Mouse (Mus musculus): Measurements from ENCODE around the gene Cbln4. TPM values are rescaled to one million over a fixed set of nuclear protein-coding genes. Genes with fewer than 3 reads are reported as not detected.

The Cbln4 gene
- polyA plus RNA-seq (2016; fragmentation: Nextera tagmentation; extraction: Ambion mirVana) = 0.53 and 0.67 TPM in 2 replicates

DNA sequence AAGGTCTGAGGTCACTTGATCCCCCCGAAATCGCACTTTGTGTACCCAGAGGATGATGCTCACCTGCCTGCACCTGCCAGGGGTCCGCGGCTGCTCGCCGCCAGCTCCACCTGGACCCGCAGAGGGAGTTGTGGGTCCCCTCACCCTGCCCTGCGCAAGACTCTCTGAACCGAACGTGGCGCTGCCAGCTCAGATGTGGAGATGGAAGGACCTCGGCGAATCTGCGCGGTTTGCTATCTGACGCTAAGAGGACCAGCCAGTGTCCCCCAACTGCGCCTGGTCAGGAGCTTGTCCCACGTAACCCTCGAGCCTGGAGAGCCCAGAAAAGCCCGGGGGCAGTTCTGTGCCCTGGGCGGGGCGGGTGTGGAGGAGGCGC is at the start of gene Cbln4:
Cbln4 (minus strand) TSS at position 232 of the 376 bp plus-strand sequence.
- peak; percentile 35 for DNase-seq (ENCODE audit: low spot score)
- H3K4me3 ChIP-seq = peak within 1 kb of the TSS; percentile 56
- no peak within 1 kb of the TSS for H3K27ac ChIP-seq (replicated peaks)
- H3K27me3 ChIP-seq (ENCODE audit: low read depth, poor library complexity, severe bottlenecking) = peaks cover 62% of the 10 kb centered on the region
- WGBS = under 1% methylated on average over 23 of the region's 23 CpGs
- no peaks in the 10 kb centered on the region for H3K9me3 ChIP-seq (replicated peaks)
- peaks cover 40% of the 10 kb centered on the region for H3K4me1 ChIP-seq
- no peaks in the 10 kb centered on the region for H3K36me3 ChIP-seq

DNA sequence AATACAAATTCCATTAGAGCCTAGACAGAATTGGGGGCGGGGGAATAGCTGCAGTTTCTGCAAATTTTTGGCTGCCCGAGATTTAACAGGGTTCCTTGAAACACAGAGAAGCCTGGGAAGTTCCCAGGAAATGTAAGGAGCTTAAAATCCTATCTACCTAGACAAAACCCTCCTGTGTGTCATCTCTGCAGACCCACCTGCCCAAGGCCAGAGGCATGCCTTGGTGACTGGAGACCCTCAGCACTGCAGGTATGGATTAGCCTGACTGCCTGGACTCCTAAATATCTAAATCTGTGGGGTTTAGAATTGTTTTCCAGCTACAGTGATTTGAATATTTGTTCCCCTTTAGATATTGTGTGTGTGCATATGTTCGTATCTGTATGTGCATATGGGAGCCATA is 35.3 kb upstream of the Cbln4 start:
- no peaks in the 10 kb centered on the region for H3K9me3 ChIP-seq (replicated peaks)
- H3K36me3 ChIP-seq = no peaks in the 10 kb centered on the region
- no peak overlapping the region for H3K27ac ChIP-seq (replicated peaks)
- no peak for DNase-seq (ENCODE audit: low spot score)
- 87% methylated on average over 3 of the region's 3 CpGs for WGBS
- H3K27me3 ChIP-seq (ENCODE audit: low read depth, poor library complexity, severe bottlenecking) = no peaks in the 10 kb centered on the region
- H3K4me3 ChIP-seq = no peak overlapping the region
- H3K4me1 ChIP-seq = peaks cover 3% of the 10 kb centered on the region; the same call in 1 of the 2 replicates

DNA sequence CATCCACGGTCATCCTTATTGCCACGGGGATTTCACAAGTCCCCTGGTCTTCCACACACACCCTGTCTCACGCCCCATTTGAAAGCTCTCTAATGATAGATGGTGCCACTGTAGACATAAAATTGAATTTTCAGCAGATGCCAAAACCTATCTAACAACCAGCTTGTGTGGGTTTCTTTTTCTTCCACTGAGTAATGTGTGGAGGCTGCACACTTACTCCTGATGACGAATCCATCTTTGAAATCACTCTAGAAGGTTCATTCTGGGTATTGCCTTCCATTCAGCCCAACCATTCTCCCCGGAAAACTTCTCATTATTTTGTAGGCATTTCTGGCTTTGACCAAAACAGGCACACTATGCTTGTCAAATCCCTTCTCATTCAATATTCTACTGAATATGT is 33.0 kb upstream of the Cbln4 start:
- no peak for DNase-seq (ENCODE audit: low spot score)
- Histone ChIP-seq H3K4me3 (no peak overlapping the region), H3K4me1 (peaks cover 3% of the 10 kb centered on the region; the same call in 1 of the 2 replicates), H3K9me3 (replicated peaks) (no peaks in the 10 kb centered on the region), H3K27me3 (ENCODE audit: low read depth, poor library complexity, severe bottlenecking) (no peaks in the 10 kb centered on the region), H3K27ac (replicated peaks) (no peak overlapping the region), H3K36me3 (no peaks in the 10 kb centered on the region)
- 91% methylated on average over 5 of the region's 5 CpGs for WGBS

DNA sequence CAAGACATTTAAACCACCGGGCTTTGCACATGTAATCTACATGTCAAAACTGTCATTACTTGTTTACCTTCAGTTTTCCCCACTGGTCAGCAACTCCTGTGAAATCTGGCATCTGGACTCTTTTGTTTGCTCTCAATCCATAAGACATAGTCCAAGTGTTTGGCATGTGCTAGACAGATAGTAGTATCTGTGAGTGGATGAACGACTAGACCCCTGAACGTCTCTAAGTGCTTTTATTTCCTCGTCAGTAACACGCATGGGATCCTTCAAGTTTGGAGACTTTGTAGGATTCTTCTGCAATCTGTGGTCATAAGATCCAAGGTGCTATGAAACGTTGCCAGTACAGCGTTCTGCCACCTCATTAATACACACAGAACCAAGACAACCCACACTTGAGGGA is 19.6 kb upstream of the Cbln4 start:
- WGBS = 96% methylated on average over 7 of the region's 7 CpGs
- Histone ChIP-seq H3K4me3 (no peak overlapping the region), H3K9me3 (replicated peaks) (peaks cover 9% of the 10 kb centered on the region; the same call in 1 of the 2 replicates), H3K36me3 (no peaks in the 10 kb centered on the region), H3K4me1 (peaks cover 11% of the 10 kb centered on the region), H3K27me3 (ENCODE audit: low read depth, poor library complexity, severe bottlenecking) (no peaks in the 10 kb centered on the region), H3K27ac (replicated peaks) (no peak overlapping the region)
- DNase-seq (ENCODE audit: low spot score) = no peak

DNA sequence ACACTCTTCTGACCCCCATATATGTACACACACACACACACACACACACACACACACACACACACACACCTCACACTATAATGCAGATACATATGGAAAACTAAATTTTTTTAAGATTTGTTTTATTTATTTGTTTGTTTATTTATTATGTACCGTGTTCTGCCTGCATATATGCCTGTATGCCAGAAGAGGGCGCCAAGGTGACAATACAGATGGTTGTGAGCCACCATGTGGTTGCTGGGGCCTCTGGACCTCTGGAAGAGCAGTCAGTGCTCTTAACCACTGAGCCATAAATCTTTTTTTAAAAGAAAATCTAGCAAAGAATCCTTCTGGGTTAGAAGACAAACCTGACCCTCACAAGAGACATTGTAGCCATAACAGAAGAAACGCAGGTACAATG is 16.5 kb upstream of the Cbln4 start:
- 65% methylated on average over 3 of the region's 3 CpGs for WGBS
- Histone ChIP-seq H3K27ac (replicated peaks) (no peak overlapping the region), H3K27me3 (ENCODE audit: low read depth, poor library complexity, severe bottlenecking) (no peaks in the 10 kb centered on the region), H3K4me1 (peaks cover 11% of the 10 kb centered on the region), H3K36me3 (no peaks in the 10 kb centered on the region), H3K9me3 (replicated peaks) (no peaks in the 10 kb centered on the region), H3K4me3 (no peak overlapping the region)
- DNase-seq (ENCODE audit: low spot score) = no peak

DNA sequence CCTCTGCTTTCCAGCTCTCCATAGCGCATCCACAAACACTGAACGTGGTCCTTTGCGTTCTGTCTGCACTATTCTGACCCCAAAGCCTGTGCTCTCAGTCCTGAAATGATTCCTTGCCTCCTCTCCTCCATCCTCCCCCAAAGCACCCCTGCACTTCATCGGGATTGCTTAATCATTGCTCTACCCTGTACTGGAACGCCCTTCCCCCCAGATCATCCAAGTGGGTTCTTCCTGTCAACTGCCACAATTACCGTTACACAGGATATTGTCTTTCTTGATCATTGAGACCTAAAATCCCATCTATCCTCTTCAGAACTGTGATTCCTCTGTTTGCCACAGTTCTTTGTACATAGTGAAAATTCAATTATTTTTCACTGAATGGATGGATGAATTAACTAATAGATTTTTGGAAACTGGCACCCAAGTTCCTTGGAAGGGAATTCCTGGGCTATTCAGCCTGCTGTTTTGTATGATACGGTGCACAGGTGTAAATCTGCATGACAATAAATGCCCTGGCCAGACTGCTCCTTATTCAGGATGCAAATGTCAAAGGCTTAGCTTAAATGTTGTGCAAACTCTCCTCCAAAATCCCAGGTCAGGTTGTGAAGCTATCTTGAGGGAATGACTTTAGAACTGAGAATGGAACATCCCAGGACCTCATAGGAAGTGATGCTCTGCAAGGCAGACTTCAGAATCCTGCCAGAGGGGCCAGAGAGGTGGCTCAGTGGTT is 15.8 kb upstream of the Cbln4 start:
- peaks cover 11% of the 10 kb centered on the region for H3K4me1 ChIP-seq
- H3K9me3 ChIP-seq (replicated peaks) = no peaks in the 10 kb centered on the region
- no peak overlapping the region for H3K4me3 ChIP-seq
- H3K36me3 ChIP-seq = no peaks in the 10 kb centered on the region
- no peak for DNase-seq (ENCODE audit: low spot score)
- WGBS = 70% methylated on average over 7 of the region's 7 CpGs
- no peak overlapping the region for H3K27ac ChIP-seq (replicated peaks)
- no peaks in the 10 kb centered on the region for H3K27me3 ChIP-seq (ENCODE audit: low read depth, poor library complexity, severe bottlenecking)

DNA sequence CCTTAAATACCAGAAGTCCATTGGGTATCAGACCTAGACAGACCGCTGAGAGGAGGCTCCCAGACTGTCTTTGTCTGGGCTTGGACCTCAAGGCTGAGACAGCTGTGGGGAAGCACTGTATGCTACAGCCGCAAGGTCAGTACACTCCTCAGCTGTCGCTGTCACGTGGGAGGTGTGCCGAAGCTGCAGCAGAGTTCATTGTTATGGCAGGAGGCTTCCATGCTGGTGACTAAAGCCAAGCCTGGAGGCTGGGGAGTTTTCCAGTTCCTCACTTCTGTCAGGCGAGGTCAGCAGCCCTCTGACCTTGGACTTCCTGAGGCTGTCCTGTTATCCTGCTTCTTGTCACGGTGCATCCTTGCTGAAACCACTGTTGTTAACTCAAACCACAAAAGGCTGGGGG is 2.7 kb upstream of the Cbln4 start:
- H3K4me1 ChIP-seq = peaks cover 34% of the 10 kb centered on the region
- no peak overlapping the region for H3K4me3 ChIP-seq
- peaks cover 42% of the 10 kb centered on the region for H3K27me3 ChIP-seq (ENCODE audit: low read depth, poor library complexity, severe bottlenecking)
- H3K36me3 ChIP-seq = no peaks in the 10 kb centered on the region
- DNase-seq (ENCODE audit: low spot score) = no peak
- H3K27ac ChIP-seq (replicated peaks) = no peak overlapping the region
- WGBS = 59% methylated on average over 7 of the region's 7 CpGs
- H3K9me3 ChIP-seq (replicated peaks) = no peaks in the 10 kb centered on the region

DNA sequence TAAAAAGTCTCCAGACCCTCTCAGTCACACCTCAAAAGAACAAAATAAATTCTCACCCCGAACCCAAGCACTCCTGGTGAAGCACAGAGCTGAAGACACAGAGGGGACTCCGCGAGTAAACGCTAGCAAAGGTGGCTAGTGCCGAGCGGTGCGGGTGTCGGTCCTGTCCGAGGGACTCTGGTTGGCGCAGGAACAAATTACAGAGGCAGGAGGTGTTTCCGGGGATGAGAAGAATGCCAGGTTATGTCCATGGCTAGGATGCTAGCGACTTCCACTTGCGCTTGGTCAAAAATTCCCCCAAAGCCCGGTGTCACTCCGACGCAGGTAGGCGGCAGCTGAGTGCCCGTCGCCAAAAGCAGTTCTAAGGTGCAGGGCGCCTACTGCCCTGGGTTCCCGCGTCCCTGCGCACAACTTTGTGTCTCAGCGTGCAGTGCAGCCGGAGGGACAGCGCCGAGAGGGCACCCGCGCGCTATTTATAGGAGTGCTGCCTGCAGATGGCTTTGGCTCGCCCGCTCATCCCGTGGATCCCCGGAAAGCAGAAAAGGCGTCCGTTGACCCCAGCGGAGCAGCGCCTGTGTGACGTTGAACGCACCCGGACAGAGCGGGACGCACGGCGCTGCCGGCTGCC is 545 bp downstream of the Cbln4 start:
- Histone ChIP-seq H3K4me1 (peaks cover 40% of the 10 kb centered on the region), H3K36me3 (no peaks in the 10 kb centered on the region), H3K4me3 (peak overlapping the region; percentile 56), H3K9me3 (replicated peaks) (no peaks in the 10 kb centered on the region), H3K27ac (replicated peaks) (no peak overlapping the region), H3K27me3 (ENCODE audit: low read depth, poor library complexity, severe bottlenecking) (peaks cover 62% of the 10 kb centered on the region)
- no peak for DNase-seq (ENCODE audit: low spot score)
- WGBS = under 1% methylated on average over 46 of the region's 46 CpGs

DNA sequence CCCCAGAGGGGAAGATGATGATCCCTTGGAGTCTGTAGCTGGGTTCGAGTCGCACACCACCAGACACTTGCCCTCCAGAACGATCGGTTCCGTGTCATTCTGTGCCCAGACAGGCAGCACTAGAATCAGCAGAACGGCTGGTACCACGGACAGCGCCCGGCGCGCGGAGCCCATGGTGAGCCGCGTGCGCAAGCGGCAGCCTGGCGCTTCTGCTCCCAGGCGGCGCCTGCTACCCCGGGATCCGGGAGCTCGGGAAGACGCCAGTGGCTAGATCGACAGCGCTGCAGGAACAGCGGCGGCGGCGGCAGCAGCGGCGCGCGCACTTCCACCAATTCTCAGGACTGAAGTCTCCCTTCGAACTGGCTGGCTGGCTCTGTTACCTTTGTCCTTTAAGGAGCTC is 1.1 kb downstream of the Cbln4 start:
- under 1% methylated on average over 34 of the region's 34 CpGs for WGBS
- Histone ChIP-seq H3K9me3 (replicated peaks) (no peaks in the 10 kb centered on the region), H3K27ac (replicated peaks) (no peak overlapping the region), H3K4me1 (peaks cover 40% of the 10 kb centered on the region), H3K36me3 (no peaks in the 10 kb centered on the region), H3K4me3 (peak overlapping the region; percentile 56), H3K27me3 (ENCODE audit: low read depth, poor library complexity, severe bottlenecking) (peaks cover 62% of the 10 kb centered on the region)
- peak; percentile 81 for DNase-seq (ENCODE audit: low spot score)

DNA sequence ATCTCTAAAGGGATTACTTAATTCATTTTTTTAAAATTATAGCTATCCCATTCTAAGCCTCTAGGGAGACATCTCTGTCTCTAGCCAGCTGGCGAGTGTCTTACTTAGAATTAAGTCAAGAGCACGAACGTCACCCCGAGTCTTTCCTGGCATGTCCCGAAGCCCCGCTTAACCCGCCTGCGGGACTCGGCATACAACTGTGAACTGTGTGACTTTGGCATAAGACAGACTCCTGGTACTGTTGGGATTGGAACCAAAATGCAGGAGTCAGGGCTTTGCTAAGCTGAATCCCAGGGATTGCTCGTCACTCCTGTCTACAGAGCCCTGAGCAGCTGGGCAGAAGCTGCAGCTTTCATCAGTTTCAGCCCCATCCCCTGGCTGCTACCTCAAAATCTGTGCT is 2.4 kb downstream of the Cbln4 start:
- no peak for DNase-seq (ENCODE audit: low spot score)
- Histone ChIP-seq H3K27ac (replicated peaks) (no peak overlapping the region), H3K9me3 (replicated peaks) (no peaks in the 10 kb centered on the region), H3K4me3 (no peak overlapping the region), H3K4me1 (peaks cover 35% of the 10 kb centered on the region), H3K36me3 (no peaks in the 10 kb centered on the region), H3K27me3 (ENCODE audit: low read depth, poor library complexity, severe bottlenecking) (peaks cover 62% of the 10 kb centered on the region)
- 63% methylated on average over 10 of the region's 10 CpGs for WGBS

DNA sequence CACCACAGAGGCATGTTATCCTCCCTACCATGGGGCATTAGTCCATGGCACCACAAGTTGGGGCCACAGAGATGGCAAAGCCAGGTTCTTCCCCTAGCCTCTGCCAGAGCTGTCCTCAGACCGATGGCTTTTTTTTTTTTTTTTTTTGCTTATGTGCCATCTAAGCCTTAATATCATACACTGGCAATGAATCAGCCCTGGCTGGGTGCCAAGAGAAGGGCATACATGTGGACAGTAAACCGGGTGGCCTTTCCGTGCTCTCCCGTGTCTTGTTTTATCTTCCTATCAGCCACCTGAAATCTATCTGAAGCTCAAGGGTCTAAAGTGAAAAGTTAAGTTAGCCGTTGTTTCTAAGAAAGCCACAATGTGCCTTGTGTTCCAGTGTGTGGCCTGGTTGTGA is 3.7 kb downstream of the Cbln4 start:
- H3K4me3 ChIP-seq = no peak overlapping the region
- 92% methylated on average over 5 of the region's 5 CpGs for WGBS
- DNase-seq (ENCODE audit: low spot score) = no peak
- H3K4me1 ChIP-seq = peaks cover 34% of the 10 kb centered on the region
- no peaks in the 10 kb centered on the region for H3K36me3 ChIP-seq
- peaks cover 56% of the 10 kb centered on the region for H3K27me3 ChIP-seq (ENCODE audit: low read depth, poor library complexity, severe bottlenecking)
- no peaks in the 10 kb centered on the region for H3K9me3 ChIP-seq (replicated peaks)
- H3K27ac ChIP-seq (replicated peaks) = no peak overlapping the region

DNA sequence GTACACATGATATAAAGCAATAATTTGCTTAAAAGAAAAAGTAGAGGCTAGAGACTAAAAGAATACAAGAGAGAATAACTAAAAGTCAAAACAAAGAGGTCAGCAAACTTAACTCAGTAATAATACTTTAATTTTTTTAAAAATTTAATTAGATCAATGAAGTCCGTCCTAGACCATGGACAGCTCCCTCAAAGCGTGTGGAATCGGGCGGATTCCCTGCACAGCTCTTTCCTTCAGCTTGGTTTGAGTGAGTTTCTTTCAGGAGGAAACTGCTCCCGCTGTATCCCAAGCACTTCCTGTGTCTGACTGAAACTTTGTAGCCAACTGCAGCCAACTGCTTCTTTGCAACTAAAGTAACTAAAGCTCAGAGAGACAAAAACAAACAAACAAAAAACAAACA is 9.0 kb downstream of the Cbln4 start:
- Histone ChIP-seq H3K27ac (replicated peaks) (no peak overlapping the region), H3K36me3 (no peaks in the 10 kb centered on the region), H3K27me3 (ENCODE audit: low read depth, poor library complexity, severe bottlenecking) (peaks cover 11% of the 10 kb centered on the region; the same call in 1 of the 2 replicates), H3K4me1 (no peaks in the 10 kb centered on the region), H3K4me3 (no peak overlapping the region), H3K9me3 (replicated peaks) (no peaks in the 10 kb centered on the region)
- no peak for DNase-seq (ENCODE audit: low spot score)
- 48% methylated on average over 5 of the region's 5 CpGs for WGBS

DNA sequence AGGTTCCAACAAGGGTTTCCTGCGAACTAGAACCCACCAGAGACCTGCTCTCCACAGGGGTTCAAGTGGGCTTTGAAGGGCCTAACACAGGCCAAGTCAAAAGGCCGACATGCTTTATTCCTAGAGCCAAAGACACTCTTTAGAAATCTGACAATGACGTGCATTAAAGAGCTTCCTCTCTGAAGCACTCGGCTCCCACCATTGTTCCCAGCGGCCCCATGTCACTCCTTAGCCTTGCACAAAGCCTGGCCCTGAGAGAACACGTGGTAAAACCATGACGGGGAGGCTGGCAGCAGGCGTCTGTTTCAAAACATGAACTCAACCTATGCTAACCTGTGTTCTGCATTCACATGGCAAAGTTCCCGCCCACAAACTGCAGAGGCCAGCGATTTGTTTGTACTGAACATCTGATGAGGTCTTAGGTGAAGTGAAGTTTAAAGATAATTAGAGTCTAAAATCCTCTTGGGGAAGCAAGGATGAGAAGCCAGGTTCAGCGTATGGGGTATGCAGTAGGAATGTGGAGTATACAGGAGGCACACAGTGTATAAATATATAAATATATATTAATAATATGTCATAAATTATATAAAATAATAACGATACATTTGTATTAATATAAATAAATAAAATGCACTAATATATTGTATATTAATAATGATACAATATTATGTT is 17.7 kb downstream of the Cbln4 start:
- Histone ChIP-seq H3K9me3 (replicated peaks) (no peaks in the 10 kb centered on the region), H3K4me1 (peaks cover 10% of the 10 kb centered on the region), H3K4me3 (no peak overlapping the region), H3K27ac (replicated peaks) (no peak overlapping the region), H3K36me3 (no peaks in the 10 kb centered on the region), H3K27me3 (ENCODE audit: low read depth, poor library complexity, severe bottlenecking) (peaks cover 9% of the 10 kb centered on the region)
- WGBS = 42% methylated on average over 12 of the region's 12 CpGs
- DNase-seq (ENCODE audit: low spot score) = peak; percentile 63
